Mouse (Mus musculus) bone marrow macrophage, adult 2 months (primary cell): ENCODE results near the gene Vps13d.

ENCODE experiments used
- CTCF ChIP-seq: IDR thresholded peaks from 2 replicates; pipeline ENCODE4 v1.5.1; 2012; ENCODE audit warnings: low read depth, mild to moderate bottlenecking, low read length, moderate library complexity
- POLR2A ChIP-seq: IDR thresholded peaks from 2 replicates; pipeline ENCODE4 v1.6.1; 2012; ENCODE audit warnings: mild to moderate bottlenecking, low read depth, low read length, borderline replicate concordance

DNA sequence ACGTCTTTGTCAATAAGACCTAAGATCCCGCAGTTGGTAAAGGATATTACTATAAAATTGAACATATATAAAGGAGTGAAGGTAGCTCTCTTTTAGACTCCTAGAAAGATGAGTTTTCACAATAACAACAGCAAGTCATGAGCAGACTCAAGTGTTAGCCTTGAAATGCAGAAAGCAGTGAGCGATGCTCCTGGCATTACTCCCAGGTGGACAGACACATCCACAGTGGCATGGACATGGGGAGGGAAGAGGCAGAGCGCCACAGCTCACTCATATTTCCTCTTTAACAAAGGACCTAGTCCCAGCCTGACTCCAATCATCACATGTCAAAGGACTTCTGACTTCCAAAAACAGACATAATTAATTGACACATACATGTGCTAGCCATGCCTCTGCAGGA is 30.7 kb downstream of the Vps13d start:
- no peak for TF ChIP-seq CTCF
- no peak for TF ChIP-seq POLR2A
